Comparison of ENCODE assay signal across 8 mouse cellular contexts in the genomic region with DNA sequence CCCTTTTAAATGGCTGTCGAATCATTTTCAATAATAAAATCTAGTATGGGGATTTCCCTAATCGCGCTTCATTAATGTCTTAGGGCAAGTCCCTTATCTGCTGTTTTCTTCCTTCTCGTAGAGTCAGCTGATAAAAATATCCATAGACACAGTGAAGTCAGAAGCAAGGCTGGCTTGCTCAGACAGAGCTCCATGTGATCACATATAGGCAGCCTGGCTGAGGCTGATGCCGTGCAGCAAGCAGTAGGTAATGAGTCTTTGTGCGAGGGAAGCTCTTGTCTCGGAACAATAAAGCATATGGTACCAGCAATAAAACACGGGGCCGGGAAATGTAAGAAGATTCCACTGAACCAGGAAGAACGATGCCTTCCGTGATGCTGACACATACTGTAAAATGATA.
DNase-seq lines count a peak whose midpoint lies in the region; ATAC-seq lines count a peak whose summit lies in the region.

No protein-coding gene starts in this region.

- H3K4me2 ChIP-seq in heart, embryonic 12.5 days = peak overlapping the region; percentile 12; the same call in 1 of the 2 replicates
- H3K4me2 ChIP-seq in limb, embryonic 11.5 days (ENCODE audit: low read depth, severe bottlenecking) = 0 out of 2 replicates have a peak overlapping the region, but pooled peaks have one; percentile 4

- H3K9ac ChIP-seq in heart, embryonic 12.5 days = no peak overlapping the region
- H3K9ac ChIP-seq in limb, embryonic 11.5 days (ENCODE audit: low read length) = no peak overlapping the region

- ATAC-seq in heart, embryonic 12.5 days (ENCODE audit: insufficient number of reproducible peaks, low FRiP score) = no peak
- ATAC-seq in limb, embryonic 11.5 days (ENCODE audit: insufficient number of reproducible peaks, low FRiP score, low TSS enrichment, low read depth) = peak; percentile 65

- no peaks in the 10 kb centered on the region for H3K9me3 ChIP-seq in heart, embryonic 12.5 days (replicated peaks)
- no peaks in the 10 kb centered on the region for H3K9me3 ChIP-seq in limb, embryonic 11.5 days (ENCODE audit: control insufficient read depth, low read length)

- H3K27ac ChIP-seq in heart, embryonic 12.5 days (ENCODE audit: poor library complexity, severe bottlenecking) = no peak overlapping the region
- H3K27ac ChIP-seq in limb, embryonic 11.5 days (replicated peaks; ENCODE audit: low read depth, low read length) = no peak overlapping the region; the same call in 1 of the 2 replicates

- no peaks in the 10 kb centered on the region for H3K27me3 ChIP-seq in heart, embryonic 12.5 days (replicated peaks)
- no peaks in the 10 kb centered on the region for H3K27me3 ChIP-seq in limb, embryonic 11.5 days (ENCODE audit: control insufficient read depth, insufficient read depth, low read length)

- 53% methylated on average over 11 of the region's 11 CpGs for WGBS in heart, embryonic 12.5 days
- 42% methylated on average over 11 of the region's 11 CpGs for WGBS in limb, embryonic 11.5 days

- intact Hi-C loops in heart, postnatal 10 days (cut with DNase I) = no loop called here

- no peaks in the 10 kb centered on the region for H3K36me3 ChIP-seq in heart, embryonic 12.5 days
- no peaks in the 10 kb centered on the region for H3K36me3 ChIP-seq in limb, embryonic 11.5 days (ENCODE audit: control insufficient read depth, insufficient read depth, low read length)

- no peak overlapping the region for H3K4me3 ChIP-seq in heart, embryonic 12.5 days
- H3K4me3 ChIP-seq in limb, embryonic 11.5 days (ENCODE audit: low read depth, low read length) = no peak overlapping the region

- DNase-seq in heart, postnatal 10 days = no peak
- peak; percentile 60 to 81 for DNase-seq in frontal cortex, postnatal 36 days (ENCODE audit: low spot score in 2 of 2)
- peak; percentile 48 for DNase-seq in limb, embryonic 11.5 days (ENCODE audit: low spot score)
- DNase-seq in right cerebral cortex, adult 18-20 months = peak; percentile 70
- no peak for DNase-seq in adrenal gland, adult 8-10 months
- DNase-seq in lung, postnatal 10 days = no peak
- no peak for DNase-seq in adrenal gland, postnatal 36 days

- 0 out of 2 replicates have a peak, but pooled peaks cover 2% of the 10 kb centered on the region for H3K4me1 ChIP-seq in heart, embryonic 12.5 days (replicated peaks)
- peaks cover 5% of the 10 kb centered on the region; the same call in 1 of the 2 replicates for H3K4me1 ChIP-seq in limb, embryonic 11.5 days (ENCODE audit: control insufficient read depth, insufficient read depth, low read length)

Comparison
In these comparisons a context has a peak if more than half of its experiments do, and no peak if none do; other contexts are left out.
1. DNase-seq: peak in frontal cortex, postnatal 36 days (2 of 2), limb, embryonic 11.5 days (single experiment) and right cerebral cortex, adult 18-20 months (single experiment); none in heart, postnatal 10 days (0 of 2), adrenal gland, adult 8-10 months (single experiment), lung, postnatal 10 days (single experiment) and adrenal gland, postnatal 36 days (0 of 2).